Mouse (Mus musculus): ENCODE measurements around the gene Gmip. TPM values are rescaled to one million over a fixed set of nuclear protein-coding genes. Genes with fewer than 3 reads are reported as not detected.

Gene Gmip
- polyA plus RNA-seq, 1 experiment: 29.1 TPM

DNA sequence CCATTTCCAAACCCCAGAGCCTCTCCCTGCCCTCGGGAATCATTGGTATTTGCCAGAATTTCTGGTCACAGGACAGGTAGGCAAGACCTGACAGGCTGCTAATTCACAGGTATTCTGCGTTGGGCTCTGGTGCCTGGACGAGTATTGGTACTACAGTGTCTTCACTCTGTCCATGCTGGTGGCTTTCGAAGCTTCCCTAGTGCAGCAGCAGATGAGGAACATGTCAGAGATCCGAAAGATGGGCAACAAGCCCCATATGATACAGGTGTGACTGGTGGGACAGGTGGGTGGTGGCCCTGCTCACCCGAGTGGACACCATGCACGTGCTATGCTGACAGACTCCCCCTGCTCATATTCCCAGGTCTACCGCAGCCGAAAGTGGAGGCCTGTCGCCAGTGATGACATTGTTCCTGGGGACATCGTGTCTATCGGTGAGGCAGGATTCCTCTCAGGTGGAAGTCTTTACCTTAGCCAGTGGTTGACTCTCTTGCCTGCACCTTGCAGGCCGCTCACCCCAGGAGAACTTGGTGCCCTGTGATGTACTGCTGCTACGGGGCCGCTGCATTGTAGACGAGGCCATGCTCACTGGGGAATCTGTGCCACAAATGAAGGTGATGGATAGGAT is 11.6 kb upstream of the Gmip start:
- no peak for TF ChIP-seq GATA1 (IDR thresholded peaks at IDR 0.05; ENCODE audit: low read length)

DNA sequence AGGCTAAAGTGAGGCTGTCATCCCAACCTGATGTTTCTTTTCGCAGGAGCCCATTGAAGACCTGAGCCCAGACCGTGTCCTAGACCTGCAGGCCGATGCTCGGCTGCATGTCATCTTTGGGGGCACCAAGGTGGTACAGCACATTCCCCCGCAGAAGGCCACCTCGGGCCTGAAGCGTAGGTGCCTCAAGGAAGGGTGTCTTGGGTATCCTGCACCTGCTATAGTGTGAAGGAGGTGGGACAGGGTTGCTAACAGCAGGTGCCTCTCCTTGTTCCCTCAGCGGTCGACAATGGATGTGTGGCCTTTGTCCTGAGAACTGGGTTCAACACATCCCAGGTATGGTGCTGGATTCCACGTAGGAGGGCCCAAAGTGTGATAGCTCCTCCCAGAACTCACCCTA is 10.8 kb upstream of the Gmip start:
- TF ChIP-seq GATA1 (IDR thresholded peaks at IDR 0.05; ENCODE audit: low read length): no peak

DNA sequence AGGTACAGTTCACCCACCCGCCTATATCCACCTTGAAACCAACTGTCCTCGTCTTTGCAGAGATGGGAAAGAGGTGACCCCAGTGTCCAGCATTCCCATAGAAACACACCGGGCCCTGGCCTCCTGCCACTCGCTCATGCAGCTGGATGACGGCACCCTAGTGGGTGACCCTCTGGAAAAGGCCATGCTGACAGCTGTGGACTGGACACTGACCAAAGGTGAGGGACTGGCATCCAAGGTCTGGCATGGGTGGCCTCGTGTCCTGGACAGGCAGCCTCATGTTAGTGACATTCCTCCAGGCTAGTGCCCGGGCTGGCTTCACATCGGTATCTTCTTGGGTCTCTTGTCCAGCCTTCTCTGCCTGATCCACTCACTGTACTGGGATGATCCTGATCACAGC is 9.2 kb upstream of the Gmip start:
- TF ChIP-seq GATA1 (IDR thresholded peaks at IDR 0.05; ENCODE audit: low read length): no peak

DNA sequence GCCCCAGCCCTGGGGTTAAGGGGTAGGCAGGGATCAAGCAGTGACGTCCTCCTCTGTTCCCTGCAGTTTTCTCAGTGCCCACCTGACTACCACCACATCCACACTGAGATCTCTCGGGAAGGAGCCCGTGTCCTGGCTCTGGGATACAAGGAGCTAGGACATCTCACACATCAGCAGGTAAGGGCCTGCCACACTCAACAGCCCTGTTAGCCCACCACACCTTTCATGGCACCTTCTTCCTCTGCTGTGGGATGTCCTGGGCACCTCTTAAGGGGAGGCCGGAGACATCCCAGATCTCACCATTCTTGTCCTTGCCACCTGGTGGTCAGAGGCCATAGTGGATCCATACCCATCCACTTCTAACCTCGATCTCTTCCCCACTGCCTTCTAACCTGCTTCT is 8.5 kb upstream of the Gmip start:
- no peak for TF ChIP-seq GATA1 (IDR thresholded peaks at IDR 0.05; ENCODE audit: low read length)

DNA sequence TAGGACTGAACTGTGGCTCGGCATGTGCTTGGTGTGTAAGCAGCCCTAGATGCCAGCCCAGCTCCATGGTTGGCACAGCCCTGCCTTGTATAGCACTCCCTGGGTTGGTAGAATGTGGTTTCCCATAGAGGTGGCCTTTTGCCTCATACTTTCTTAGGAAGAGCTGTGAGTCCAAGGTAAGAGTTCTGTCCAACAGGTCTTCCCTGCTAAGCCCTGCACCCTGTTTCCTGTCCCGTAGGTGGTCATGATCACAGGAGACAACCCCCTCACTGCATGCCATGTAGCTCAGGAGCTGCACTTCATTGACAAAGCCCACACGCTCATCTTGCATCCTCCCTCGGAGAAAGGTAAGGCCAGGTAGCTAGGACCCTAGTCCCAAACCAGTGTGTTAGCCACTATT is 6.7 kb upstream of the Gmip start:
- TF ChIP-seq GATA1 (IDR thresholded peaks at IDR 0.05; ENCODE audit: low read length): no peak

DNA sequence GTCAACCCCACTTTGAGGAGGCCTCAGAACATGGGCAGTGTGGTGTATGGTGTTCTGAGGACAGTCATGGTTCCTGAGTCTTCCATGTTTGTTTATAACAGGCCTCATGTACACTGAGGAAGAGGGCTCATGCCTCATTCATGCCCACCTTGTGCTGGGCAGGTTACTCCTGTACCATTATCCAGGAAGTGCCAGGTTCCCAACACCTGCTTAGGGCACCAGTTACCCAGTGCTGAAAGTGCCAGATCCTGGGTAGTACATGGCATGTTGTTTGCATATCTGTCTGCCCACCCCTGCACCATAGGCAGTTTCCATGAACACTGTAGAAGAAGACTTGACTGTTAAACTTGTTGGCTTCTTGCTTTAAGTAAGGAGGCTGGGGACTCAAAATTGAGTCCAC is 6.3 kb upstream of the Gmip start:
- no peak for TF ChIP-seq GATA1 (IDR thresholded peaks at IDR 0.05; ENCODE audit: low read length)

DNA sequence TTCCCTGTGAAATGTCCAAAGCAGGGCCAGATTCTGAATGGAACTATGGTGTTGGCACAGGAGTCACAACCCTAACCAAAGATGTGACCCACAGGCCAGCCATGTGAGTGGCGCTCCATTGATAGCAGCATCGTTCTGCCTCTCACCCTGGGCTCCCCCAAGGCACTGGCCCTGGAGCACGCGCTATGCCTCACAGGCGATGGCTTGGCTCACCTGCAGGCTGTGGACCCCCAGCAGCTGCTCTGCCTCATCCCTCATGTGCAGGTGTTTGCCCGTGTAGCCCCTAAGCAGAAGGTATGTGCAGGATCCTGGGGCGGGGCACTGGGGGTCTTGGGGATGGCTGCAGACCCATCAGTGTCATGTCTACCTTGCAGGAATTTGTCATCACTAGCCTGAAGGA is 5.1 kb upstream of the Gmip start:
- no peak for TF ChIP-seq GATA1 (IDR thresholded peaks at IDR 0.05; ENCODE audit: low read length)

DNA sequence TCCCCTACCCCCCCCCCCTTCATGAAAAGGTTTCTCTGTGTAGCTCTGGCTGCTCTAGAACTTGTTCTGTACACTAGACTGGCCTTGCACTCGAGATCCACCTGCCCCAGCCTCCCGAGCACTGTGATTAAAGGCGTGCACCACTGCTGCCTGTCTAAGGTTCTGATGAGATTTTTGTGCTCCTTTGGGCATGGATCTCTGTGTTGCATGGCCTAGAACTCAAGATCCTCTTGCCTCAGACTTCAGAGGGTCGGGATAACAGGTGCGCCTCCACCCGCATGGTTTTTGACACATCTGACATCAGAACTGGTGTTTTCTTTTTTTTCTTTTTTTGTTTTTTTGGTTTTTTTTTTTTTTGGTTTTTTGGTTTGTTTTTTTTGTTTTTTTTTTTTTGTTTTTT is 3.9 kb upstream of the Gmip start:
- TF ChIP-seq GATA1 (IDR thresholded peaks at IDR 0.05; ENCODE audit: low read length): no peak

DNA sequence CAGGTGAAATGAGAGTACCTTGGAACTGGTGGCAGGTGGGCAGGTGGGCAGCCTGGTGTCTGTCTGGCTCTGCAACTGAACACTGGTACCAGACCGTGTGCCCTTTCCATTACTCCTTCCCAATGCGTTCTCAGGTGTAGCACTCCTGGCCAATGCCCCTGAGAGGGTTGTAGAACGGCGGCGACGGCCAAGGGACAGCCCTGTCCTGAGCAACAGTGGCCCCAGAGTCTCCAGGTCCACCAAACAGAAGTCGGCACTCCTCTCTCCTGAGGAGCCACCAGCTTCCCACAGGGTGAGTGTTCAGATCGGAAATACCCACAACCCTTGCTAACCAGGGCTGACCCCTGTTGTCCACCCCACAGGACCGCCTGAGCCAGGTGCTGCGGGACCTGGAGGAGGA is 3.4 kb upstream of the Gmip start:
- TF ChIP-seq GATA1 (IDR thresholded peaks at IDR 0.05; ENCODE audit: low read length): no peak

DNA sequence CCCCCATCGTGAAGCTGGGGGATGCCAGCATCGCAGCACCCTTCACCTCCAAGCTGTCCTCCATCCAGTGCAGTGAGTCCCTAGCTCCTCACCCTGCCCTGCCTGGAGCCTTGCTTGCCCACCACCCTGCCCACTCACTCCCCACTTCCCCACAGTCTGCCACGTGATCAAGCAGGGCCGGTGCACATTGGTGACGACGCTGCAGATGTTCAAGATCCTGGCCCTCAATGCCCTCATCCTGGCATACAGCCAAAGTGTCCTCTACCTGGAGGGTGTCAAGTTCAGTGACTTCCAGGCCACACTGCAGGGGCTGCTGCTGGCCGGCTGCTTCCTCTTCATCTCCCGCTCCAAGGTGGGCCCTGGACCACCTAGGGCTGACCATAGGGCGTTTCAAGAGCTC is 3.0 kb upstream of the Gmip start:
- no peak for TF ChIP-seq GATA1 (IDR thresholded peaks at IDR 0.05; ENCODE audit: low read length)

DNA sequence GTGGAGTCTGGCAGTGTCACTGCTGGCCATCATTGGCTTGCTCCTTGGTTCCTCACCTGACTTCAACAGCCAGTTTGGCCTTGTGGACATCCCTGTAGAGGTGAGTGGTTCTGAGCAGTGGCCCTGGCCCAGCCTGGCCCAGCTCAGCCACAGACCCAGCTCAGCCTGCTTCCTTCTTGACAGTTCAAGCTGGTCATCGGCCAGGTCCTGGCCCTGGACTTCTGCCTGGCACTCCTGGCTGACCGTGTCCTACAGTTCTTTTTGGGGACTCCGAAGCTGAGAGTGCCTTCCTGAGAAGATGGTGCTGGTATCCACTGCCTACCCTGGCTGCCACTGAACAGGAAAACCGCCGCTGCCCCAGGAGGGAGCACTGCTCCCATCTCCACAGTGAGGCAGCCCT is 1.2 kb upstream of the Gmip start:
- TF ChIP-seq GATA1 (IDR thresholded peaks at IDR 0.05; ENCODE audit: low read length): no peak

DNA sequence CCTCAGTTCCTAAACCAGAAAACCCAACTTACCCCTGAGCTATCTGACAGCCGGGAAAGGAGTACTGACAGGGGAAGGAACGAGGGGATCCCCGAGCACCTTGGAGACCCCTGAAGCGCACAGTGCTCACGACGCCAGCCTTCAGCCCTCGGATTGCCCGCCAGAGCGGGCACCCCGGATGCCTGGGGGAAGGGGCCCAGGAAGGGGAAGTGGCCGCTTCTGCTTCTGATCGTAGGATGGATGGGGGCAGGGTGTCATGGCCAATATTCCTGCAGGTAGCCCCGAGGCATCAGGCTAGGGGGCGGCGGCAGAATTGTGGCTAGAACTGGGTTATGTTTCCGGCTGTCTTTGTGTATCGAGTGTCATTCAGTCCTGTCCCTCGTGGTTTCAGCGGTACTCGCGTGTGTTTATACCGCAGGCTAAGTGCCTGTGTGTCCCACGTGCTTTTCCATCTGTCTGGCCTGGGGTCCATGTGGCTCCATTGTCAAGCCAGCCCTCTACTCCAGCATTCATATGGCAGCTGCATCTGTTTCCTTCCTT is 455 bp downstream of the Gmip start:
- TF ChIP-seq GATA1 (IDR thresholded peaks at IDR 0.05; ENCODE audit: low read length): no peak

DNA sequence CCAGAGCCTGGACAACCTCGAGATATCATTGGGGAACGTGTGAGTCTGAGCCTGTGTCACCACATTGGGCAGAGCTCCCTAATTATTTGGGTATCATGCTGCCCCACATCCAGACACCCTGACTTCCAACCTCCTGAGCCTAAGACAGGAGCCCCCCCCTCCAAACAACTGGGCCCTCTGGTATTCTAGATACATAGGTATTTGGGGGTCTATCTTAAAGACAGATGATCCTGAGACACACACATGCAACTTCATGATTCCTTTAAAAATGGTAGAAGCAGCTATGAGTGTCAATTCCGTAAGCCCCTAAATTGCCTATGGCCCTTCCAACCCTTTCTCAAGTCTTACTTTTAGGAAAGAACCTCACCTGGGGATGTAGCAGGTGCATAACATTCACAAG is 1.3 kb downstream of the Gmip start:
- no peak for TF ChIP-seq GATA1 (IDR thresholded peaks at IDR 0.05; ENCODE audit: low read length)

DNA sequence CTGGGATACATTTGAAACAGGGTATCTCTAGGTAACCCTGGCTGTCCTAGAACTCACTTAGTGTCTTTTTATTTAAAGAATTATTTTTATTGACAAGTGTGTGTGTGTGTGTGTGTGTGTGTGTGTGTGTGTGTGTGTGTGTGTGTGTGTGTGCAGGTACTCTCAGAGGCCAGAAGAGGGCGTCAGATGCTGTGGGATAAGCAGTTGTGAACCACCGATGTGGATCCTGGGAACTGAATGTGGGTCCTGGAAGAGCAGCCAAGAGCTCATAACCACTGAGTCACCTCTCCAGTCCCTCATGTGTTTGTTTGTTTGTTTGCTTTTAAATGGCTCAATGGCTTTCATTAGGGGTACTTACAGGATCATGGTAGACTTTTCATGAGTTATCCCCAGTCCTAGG is 6.4 kb downstream of the Gmip start:
- TF ChIP-seq GATA1 (IDR thresholded peaks at IDR 0.05; ENCODE audit: low read length): no peak

DNA sequence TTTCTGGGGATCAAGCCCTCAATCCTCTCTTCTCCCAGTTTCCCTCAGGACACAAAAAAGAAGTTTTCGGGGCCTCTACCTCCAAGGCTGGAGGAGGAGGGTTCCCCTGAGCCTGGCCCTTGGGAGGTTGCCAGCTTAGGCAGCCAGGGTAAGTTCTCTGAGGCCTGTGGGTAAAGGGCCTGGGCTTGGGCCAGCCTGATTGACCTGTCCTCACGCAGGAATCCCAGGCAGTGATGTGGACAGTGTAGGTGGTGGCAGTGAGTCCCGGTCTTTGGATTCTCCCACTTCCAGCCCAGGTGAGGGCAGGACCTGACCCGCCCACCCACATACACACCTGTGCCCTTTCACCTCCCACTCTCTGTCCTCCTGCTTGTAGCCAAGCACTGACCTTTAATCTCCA is 6.9 kb downstream of the Gmip start:
- TF ChIP-seq GATA1 (IDR thresholded peaks at IDR 0.05; ENCODE audit: low read length): no peak

DNA sequence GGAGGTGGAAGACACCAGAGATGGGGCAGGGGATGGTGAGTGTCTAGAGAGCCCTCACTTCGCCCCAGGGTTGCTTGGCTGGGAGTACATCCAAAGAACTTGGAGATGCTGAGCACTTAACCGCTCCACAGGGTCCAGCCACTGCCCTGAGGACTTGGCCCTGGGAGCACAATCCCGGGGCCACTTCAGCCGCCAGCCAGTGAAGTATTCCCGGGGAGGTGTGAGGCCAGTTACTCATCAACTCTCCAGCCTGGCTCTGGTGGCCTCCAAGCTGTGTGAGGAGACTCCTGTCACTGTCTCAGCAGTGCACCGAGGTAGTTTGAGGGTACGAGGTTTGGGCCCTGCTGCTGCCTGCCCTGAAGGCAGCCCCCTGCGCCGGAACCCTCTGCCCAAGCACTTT is 12.0 kb downstream of the Gmip start:
- TF ChIP-seq GATA1 (IDR thresholded peaks at IDR 0.05; ENCODE audit: low read length): no peak

DNA sequence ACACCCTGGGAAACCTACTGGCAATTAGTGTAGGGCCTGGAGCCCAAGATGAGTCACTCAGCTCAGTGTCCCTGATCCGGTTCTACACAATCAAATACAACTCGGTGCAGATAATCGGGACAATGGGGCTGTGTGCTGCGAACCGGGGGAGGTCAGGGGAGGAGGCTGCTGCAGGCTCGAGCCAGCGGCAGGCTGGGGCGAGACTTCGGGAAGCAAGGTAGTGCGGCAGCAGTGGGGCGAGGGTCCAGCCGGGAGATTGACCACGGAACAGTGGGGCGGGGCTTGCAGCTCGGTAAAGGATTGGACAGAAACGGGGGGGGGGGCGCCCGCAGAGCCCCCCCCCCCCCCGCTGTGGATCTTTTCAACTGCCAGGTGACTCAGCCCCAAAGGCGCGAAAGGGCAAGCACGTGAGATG is 13.5 kb downstream of the Gmip start:
- no peak for TF ChIP-seq GATA1 (IDR thresholded peaks at IDR 0.05; ENCODE audit: low read length)
